Mouse (Mus musculus) heart, adult 18-20 months (tissue): ENCODE data around the gene Aox4. TPM values are rescaled to one million over a fixed set of nuclear protein-coding genes. Genes with fewer than 3 reads are reported as not detected.
A peak's percentile ranks its signal among the peaks of the same experiment; 100 is the strongest.

Experiments used
- DNase-seq, 2 experiments: peaks; one replicate each; pipeline ENCODE4 v3.0.0; 2021 to 2022; ENCODE audit warnings: mixed read lengths in 1 of 2
- long read RNA-seq, 2 experiments: library from polyadenylated mRNA; stranded (forward); transcript quantifications; one replicate each; pipeline ENCODE4 v2.0.0; 2021
- total RNA-seq, 2 experiments: library from RNA; stranded (reverse); gene quantifications; 2 replicates each; pipeline ENCODE4 v1.2.3; 2021

Aox4 gene
- total RNA-seq: not detected
- long read RNA-seq, experiment 1: 0 reads
- long read RNA-seq, experiment 2: 0 reads

- no peak for DNase-seq
Measured at GRCm38 (mm10) chr1:58210203-58210602, at the start of gene Aox4. Aox4 (plus strand) TSS chr1:58210397.

GRCm38 (mm10) chr1:58169893-58170292 lies 40.3 kb upstream of the Aox4 start:
- no peak for DNase-seq

- DNase-seq: no peak
Measured at GRCm38 (mm10) chr1:58188514-58189175, 21.6 kb upstream of the Aox4 start.

DNA sequence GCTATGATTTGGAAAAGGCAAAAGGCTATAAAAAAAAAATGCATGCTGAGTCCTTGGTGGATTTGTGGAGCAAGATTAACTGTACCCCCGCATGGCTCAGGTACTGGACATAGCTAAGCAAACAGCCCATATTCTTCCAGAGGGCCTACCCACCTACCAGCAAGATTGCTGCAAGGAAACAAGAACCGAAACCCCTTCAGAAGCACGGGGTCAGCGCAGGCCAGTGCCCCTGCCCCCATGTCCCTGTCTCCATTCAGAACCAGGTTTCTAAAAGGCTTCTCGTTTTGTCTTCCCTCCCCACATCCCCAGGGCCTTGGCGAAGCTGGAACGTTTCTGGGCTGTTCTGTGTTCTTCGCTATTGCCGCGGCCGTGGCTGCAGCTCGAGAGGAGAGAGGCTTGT lies 15.9 kb upstream of the Aox4 start:
- DNase-seq: no peak

DNA sequence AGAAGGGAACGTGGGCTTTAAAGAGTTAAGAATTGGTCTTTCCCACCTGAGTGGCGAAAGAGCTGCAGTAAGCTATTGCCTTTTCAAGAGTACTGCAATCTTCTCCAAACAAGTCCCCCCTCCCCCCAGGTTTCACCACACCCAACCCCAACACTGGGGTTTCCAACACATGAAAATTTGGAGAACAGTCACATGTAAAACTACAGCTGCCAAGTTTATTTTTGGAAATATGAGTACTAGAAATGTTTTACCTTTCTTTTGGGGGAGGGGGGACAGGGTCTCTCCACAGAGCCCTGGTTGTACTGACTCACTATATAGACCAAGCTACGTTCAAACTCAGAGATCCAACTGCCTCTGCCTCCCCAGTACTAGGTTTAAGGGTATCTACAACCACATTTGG lies 15.2 kb upstream of the Aox4 start:
- DNase-seq: no peak

DNA sequence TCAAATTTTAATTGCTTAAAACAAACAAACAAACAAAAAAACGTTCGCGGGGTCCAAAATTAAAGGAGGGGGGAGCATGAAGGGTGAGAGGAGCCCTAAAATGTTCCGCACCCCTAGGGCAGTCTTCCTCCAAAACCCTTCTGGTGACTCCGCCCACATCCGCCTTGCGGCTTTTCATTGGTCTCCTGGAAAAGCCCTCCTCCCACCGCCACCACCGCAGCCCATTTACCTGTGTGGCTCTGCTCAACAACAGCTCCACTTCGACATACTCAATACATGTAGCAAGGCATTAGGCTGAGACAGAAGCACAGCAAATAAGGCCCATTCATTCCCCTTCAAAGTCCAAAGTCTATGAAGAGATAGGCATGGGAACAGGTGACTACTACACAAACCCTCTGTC lies 14.7 kb upstream of the Aox4 start:
- DNase-seq: no peak

DNA sequence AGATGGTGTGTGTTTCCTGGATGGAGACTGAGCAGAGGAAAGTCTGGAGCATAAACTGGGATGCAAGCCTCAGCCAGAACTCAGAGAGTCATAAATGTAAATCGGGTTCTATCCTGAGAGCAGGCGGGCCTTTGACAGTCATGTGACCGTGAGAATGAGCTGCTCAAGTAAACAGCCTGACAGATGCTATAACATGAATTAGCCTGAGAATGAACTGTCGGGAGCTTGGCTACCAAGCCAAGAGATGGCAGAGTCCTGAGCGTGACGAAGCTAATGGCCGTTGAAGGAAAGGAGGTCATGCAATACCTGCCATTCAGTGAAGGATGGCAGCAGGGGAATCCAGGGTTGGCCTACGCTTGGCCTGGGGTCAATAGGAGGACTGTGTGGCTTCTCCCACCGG lies 13.2 kb upstream of the Aox4 start:
- DNase-seq: no peak

DNA sequence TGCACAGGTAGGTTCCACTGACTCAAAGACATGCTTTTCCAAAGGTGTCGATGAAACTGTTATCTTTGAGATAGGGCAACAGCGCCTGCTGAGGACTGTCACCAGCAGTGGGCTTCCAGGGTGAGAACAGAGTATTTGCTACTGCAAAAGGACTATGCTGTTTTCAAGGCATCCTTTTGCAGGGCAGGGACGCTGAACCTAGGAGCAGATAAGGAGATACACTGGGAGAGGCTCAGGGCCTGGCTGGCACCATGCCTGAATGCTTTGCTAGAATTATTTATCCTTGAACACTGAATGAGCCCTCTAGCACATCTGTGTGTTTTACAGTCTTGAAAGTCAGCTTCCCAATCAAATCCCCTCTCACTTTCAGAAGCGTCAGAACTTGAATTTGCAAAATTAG lies 11.8 kb upstream of the Aox4 start:
- no peak for DNase-seq

DNA sequence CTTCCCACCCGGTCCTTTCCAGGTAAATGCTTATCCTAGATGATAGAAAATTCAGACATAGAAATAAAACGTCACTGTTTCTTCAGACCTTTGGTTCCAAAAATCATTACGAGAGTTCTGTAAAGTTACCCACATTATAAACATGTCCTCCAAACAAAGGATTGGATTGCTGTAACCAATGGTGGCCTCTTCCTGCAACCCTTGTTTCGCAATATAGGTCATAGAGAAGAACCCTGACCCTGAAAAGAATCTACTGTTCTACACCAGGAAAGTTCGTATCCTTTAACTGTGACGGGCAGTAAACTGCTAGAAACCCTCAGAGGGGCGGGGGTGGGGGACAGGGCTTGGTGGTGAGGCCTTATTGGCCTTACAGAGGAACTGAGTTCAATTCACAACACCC lies 2.6 kb downstream of the Aox4 start:
- no peak for DNase-seq

DNA sequence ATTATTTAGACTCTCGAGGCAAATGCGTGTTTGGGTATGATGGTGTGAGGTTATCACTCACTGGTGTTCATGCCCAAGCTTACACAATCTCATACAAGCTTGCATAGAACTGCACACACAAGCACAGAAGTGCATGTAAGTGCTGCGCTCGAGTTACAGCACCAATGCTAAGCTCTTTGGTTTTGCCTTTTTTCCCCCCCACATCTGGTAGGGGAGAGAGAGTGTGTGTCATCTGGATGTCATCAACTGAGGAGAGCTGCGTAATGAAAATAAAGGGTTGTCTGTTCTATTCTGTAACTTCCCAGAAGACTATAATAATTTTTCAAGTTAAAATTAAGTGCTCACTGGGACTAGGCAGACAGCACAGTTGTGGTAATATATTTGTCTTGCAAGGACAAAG lies 3.6 kb downstream of the Aox4 start:
- DNase-seq: no peak

- no peak for DNase-seq
Measured at GRCm38 (mm10) chr1:58215353-58215752, 5.2 kb downstream of the Aox4 start.

DNA sequence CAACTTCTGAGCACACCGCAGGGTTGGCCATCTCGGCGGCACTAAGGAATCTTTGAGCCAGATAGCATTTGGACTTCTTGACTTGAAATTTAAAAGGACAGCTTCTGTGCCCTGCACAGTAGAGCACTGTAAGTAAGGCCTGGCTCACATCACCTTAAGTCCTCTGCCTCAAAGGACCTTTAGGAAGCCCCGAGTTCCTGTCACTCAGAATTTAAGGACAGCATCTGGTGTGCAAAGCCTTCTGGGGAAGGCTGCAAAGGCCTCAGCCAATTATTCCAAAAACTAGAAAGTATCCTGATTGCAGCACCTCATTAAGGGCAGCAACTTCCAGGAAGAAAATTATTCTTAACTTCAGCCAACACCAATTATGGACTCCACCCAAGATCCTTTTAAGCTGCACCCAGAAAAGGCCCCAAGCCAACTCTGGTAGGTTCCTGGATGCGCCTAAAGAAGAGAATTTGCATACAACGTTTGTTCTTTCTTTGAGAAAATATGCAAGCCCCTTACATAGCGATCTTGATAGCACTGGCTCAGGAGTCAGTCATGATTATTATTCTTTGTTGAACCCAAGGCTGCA lies 5.8 kb downstream of the Aox4 start:
- no peak for DNase-seq

- no peak for DNase-seq
Measured at GRCm38 (mm10) chr1:58221070-58221469, 10.9 kb downstream of the Aox4 start.

- no peak for DNase-seq
Measured at GRCm38 (mm10) chr1:58221879-58222278, 11.7 kb downstream of the Aox4 start.

- no peak for DNase-seq
Measured at GRCm38 (mm10) chr1:58228086-58228485, 17.9 kb downstream of the Aox4 start.

DNA sequence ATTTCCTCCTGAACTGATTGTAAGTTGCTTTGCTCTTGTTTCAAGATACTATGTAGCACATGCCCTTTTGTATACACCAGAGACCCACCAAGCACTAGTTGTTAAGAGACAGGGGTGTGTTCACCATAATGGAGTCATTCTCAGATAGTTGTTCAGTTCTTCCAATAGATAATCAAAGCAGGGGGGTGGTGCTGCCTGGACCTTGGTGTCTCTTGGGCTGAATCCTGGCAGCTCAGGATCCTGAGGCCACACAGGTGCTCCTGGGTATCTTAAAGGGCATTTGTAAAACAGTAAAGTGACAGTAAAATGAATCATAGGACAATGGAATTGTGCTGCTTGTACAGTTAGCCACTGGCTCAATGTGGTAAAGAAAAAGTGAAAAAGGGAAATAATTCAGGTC lies 18.7 kb downstream of the Aox4 start:
- no peak for DNase-seq

- DNase-seq: no peak
Measured at GRCm38 (mm10) chr1:58229774-58230173, 19.6 kb downstream of the Aox4 start.

GRCm38 (mm10) chr1:58230542-58230941 lies 20.3 kb downstream of the Aox4 start:
- no peak for DNase-seq

- no peak for DNase-seq
Measured at GRCm38 (mm10) chr1:58235405-58235804, 25.2 kb downstream of the Aox4 start.

GRCm38 (mm10) chr1:58237527-58238299 lies 27.5 kb downstream of the Aox4 start:
- no peak for DNase-seq

DNA sequence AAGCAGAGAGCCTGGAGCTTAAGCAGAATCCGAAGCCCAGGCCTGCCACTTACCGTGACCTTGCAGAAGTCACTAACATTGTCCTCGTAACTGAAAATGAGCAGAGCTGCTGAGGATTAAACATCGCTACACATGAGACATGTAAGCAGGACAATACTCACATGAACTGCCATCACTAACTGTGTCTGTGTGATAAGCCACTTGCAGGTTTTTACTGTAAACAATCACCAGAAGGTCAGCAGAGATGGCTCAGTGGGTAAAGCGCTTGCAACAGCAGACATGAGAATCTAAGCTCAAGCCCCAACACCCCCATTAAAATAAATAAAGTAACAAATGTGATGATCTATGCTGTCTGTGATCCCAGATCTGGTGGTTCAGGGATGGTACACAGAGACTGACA lies 28.2 kb downstream of the Aox4 start:
- DNase-seq: no peak

DNA sequence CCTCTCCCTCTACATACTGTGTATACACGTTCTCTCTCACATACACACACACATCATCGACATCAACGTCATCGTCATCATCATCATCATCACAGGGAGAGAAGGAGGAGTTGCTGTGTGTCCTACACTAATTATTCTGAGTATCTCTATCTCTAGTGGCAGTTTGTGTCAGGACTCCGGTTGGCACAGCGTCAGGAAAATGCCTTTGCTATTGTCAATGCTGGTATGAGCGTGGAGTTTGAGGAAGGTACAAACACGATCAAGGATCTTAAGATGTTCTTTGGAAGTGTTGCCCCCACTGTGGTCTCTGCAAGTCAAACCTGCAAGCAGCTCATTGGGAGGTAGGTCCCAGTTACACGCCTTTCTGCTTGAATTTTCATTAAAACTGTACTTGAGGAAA lies 28.8 kb downstream of the Aox4 start:
- no peak for DNase-seq

GRCm38 (mm10) chr1:58240347-58240746 lies 30.1 kb downstream of the Aox4 start:
- DNase-seq: peak; percentile 16 to 26

- no peak for DNase-seq
Measured at GRCm38 (mm10) chr1:58244487-58244886, 34.3 kb downstream of the Aox4 start.
